Mouse (Mus musculus) cerebellum, adult 2 months (tissue): ENCODE data around the gene Ugt1a9. TPM values are rescaled to one million over a fixed set of nuclear protein-coding genes. Genes with fewer than 3 reads are reported as not detected.
A peak's percentile ranks its signal among the peaks of the same experiment; 100 is the strongest.
"Not testable (repeated sequence)": the region's sequence is repeated elsewhere in the genome, so short reads cannot be mapped to it uniquely, and the experiment has no call there.

Source experiments
- DNase-seq, 2 experiments: peaks; one replicate each; pipeline ENCODE4 v3.0.0; 2021
- H3K27ac ChIP-seq: fragments of 200-500 bp; 2 replicates; pipeline ENCODE4 v1.5.1; 2012; ENCODE audit warnings: low read length, control low read depth, inconsistent platforms; ENCODE audit not compliant: insufficient read depth
- H3K27me3 ChIP-seq: fragments of 200-500 bp; 2 replicates; pipeline ENCODE4 v1.6.1; 2012; ENCODE audit warnings: inconsistent platforms, mild to moderate bottlenecking, low read length, moderate library complexity; ENCODE audit not compliant: control insufficient read depth, insufficient read depth
- H3K4me1 ChIP-seq: fragments of 200-500 bp; 2 replicates; pipeline ENCODE4 v1.6.1; 2011; ENCODE audit warnings: low read length; ENCODE audit not compliant: control insufficient read depth, insufficient read depth
- H3K4me3 ChIP-seq: fragments of 200-500 bp; replicated peaks from 2 replicates; pipeline ENCODE3; 2011; ENCODE audit warnings: mild to moderate bottlenecking, low read depth, low read length, control low read depth; ENCODE audit not compliant: insufficient read depth
- CTCF ChIP-seq: fragments of 200-500 bp; IDR thresholded peaks from 2 replicates; pipeline ENCODE4 v1.5.1; 2011; ENCODE audit warnings: low read depth, mild to moderate bottlenecking, control low read depth, low read length, moderate library complexity, borderline replicate concordance; ENCODE audit not compliant: insufficient read depth
- POLR2A ChIP-seq: fragments of 200-500 bp; IDR thresholded peaks from 2 replicates; pipeline ENCODE4 v1.6.1; 2011; ENCODE audit warnings: low read length, control low read depth, borderline replicate concordance; ENCODE audit not compliant: insufficient read depth
- WGBS: fragments of 180-500 bp; shearing (Covaris S2); methylation state at CpG from one replicate; pipeline ENCODE4 v1.1.7; 2018; 5-methylcytosine and 5-hydroxymethylcytosine counted together
- polyA plus RNA-seq: library from polyadenylated mRNA; depleted of rRNA; stranded (reverse); fragments of >200 nt; gene quantifications from 2 replicates; pipeline ENCODE4 v1.2.3, GENCODE M21; 2012

The Ugt1a9 gene
- polyA plus RNA-seq, 1 experiment = not detected

GRCm38 (mm10) chr1:88077128-88077527, 6.5 kb downstream of the Ugt1a9 start:
- TF ChIP-seq CTCF (no peak), POLR2A (no peak)
- 85% methylated on average over 1 of the region's 1 CpGs for WGBS
- no peak overlapping the region for H3K27ac ChIP-seq
- no peak for DNase-seq
- H3K4me1 ChIP-seq = no peaks in the 10 kb centered on the region
- H3K27me3 ChIP-seq = no peaks in the 10 kb centered on the region
- no peak overlapping the region for H3K4me3 ChIP-seq

- no peak for DNase-seq
- Histone ChIP-seq H3K27ac (no peak overlapping the region), H3K4me3 (no peak overlapping the region), H3K4me1 (no peaks in the 10 kb centered on the region), H3K27me3 (no peaks in the 10 kb centered on the region)
- 98% methylated on average over 1 of the region's 1 CpGs for WGBS
- TF ChIP-seq POLR2A (no peak), CTCF (no peak)
Measured at GRCm38 (mm10) chr1:88081670-88082069, 11.1 kb downstream of the Ugt1a9 start.

- no peak for TF ChIP-seq POLR2A
- no peak for TF ChIP-seq CTCF
- DNase-seq = no peak
- H3K4me1 ChIP-seq = no peaks in the 10 kb centered on the region
- no peak overlapping the region for H3K4me3 ChIP-seq
- H3K27ac ChIP-seq = no peak overlapping the region
- no peaks in the 10 kb centered on the region for H3K27me3 ChIP-seq
- 87% methylated on average over 1 of the region's 1 CpGs for WGBS
Measured at GRCm38 (mm10) chr1:88086125-88086524, 15.5 kb downstream of the Ugt1a9 start.

GRCm38 (mm10) chr1:88087513-88087912, 16.9 kb downstream of the Ugt1a9 start, which contains the start of gene Ugt1a8:
Ugt1a8 (plus strand) TSS chr1:88087813.
- 74% methylated on average over 3 of the region's 3 CpGs for WGBS
- H3K4me3 ChIP-seq = no peak within 1 kb of the TSS
- no peak within 1 kb of the TSS for H3K27ac ChIP-seq
- H3K4me1 ChIP-seq = no peaks in the 10 kb centered on the region
- H3K27me3 ChIP-seq = no peaks in the 10 kb centered on the region
- DNase-seq = no peak
- TF ChIP-seq POLR2A (no peak), CTCF (no peak)

GRCm38 (mm10) chr1:88092341-88092740, 21.7 kb downstream of the Ugt1a9 start:
- no peaks in the 10 kb centered on the region for H3K4me1 ChIP-seq
- no peak for DNase-seq
- H3K4me3 ChIP-seq = no peak overlapping the region
- no peak for TF ChIP-seq POLR2A
- no peak for TF ChIP-seq CTCF
- H3K27ac ChIP-seq = no peak overlapping the region
- H3K27me3 ChIP-seq = no peaks in the 10 kb centered on the region

- H3K27ac ChIP-seq, DNase-seq, H3K27me3 ChIP-seq, H3K4me1 ChIP-seq, H3K4me3 ChIP-seq: not testable (repeated sequence)
- WGBS = 75% methylated on average over 3 of the region's 3 CpGs
Measured at GRCm38 (mm10) chr1:88094270-88094676, 23.7 kb downstream of the Ugt1a9 start.

GRCm38 (mm10) chr1:88094941-88095492, 24.4 kb downstream of the Ugt1a9 start, which contains the start of gene Ugt1a7c:
Ugt1a7c (plus strand) TSS chr1:88095062.
- Histone ChIP-seq H3K27me3 (no peaks in the 10 kb centered on the region), H3K4me3 (no peak within 1 kb of the TSS), H3K27ac (no peak within 1 kb of the TSS), H3K4me1 (no peaks in the 10 kb centered on the region)
- no peak for DNase-seq
- TF ChIP-seq POLR2A (no peak), CTCF (no peak)
- WGBS = 66% methylated on average over 10 of the region's 10 CpGs

- peak in 1 of 2 experiments; percentile 18 for DNase-seq
- not testable (repeated sequence) for H3K4me1 ChIP-seq, H3K4me3 ChIP-seq, H3K27me3 ChIP-seq, H3K27ac ChIP-seq
- 57% methylated on average over 3 of the region's 3 CpGs for WGBS
Measured at GRCm38 (mm10) chr1:88098546-88098945, 27.9 kb downstream of the Ugt1a9 start.

GRCm38 (mm10) chr1:88099691-88100090, 29.1 kb downstream of the Ugt1a9 start:
- 82% methylated on average over 2 of the region's 2 CpGs for WGBS
- not testable (repeated sequence) for H3K4me3 ChIP-seq, H3K27me3 ChIP-seq, H3K27ac ChIP-seq, H3K4me1 ChIP-seq, DNase-seq

- H3K4me1 ChIP-seq, H3K27ac ChIP-seq, H3K4me3 ChIP-seq, DNase-seq, H3K27me3 ChIP-seq: not testable (repeated sequence)
- 75% methylated on average over 3 of the region's 3 CpGs for WGBS
Measured at GRCm38 (mm10) chr1:88103019-88103418, 32.4 kb downstream of the Ugt1a9 start, which contains the start of gene Ugt1a6b. Ugt1a6b (plus strand) TSS chr1:88103252.

GRCm38 (mm10) chr1:88103697-88104468, 33.3 kb downstream of the Ugt1a9 start:
- not testable (repeated sequence) for H3K4me1 ChIP-seq, DNase-seq, H3K27ac ChIP-seq, H3K4me3 ChIP-seq, H3K27me3 ChIP-seq
- WGBS = 73% methylated on average over 5 of the region's 5 CpGs
